Mouse (Mus musculus) embryonic stem cell, embryonic (primary cell): ENCODE data around the gene Hoxa5.

Source experiments
- CTCF ChIA-PET, 4 experiments: fragments of 300-600 bp in 2 of 4; fragments of 350-600 bp in 2 of 4; sonication (Branson Sonifier 250); formaldehyde crosslinking; loops; one replicate each; lab custom pipeline; 2022; ENCODE audit warnings: inconsistent platforms in 2 of 4; lab: Charles Lee
- POLR2A ChIA-PET, 4 experiments: fragments of 300-600 bp in 2 of 4; fragments of 350-600 bp in 2 of 4; sonication (Branson Sonifier 250); formaldehyde crosslinking; loops; one replicate each; lab custom pipeline; 2022; ENCODE audit warnings: antibody characterized with exemption in 4 of 4, inconsistent platforms in 1 of 4; lab: Charles Lee

Hoxa5 gene

GRCm38 (mm10) chr6:52221993-52222685, 17.8 kb upstream of the Hoxa5 start:
- ChIA-PET POLR2A (interaction anchor here in 3 of 4 experiments (0.6 to 3.2 kb wide), 17 partner anchors 9 to 631 kb away, joined by 3 to 13 read pairs (median 3); partner anchors contain the start of gene Hoxa6 (in 1 of the 3)), CTCF (interaction anchor here (0.6 to 3.8 kb wide), 46 partner anchors 9 to 1284 kb away, joined by 3 to 40 read pairs (median 4); partner anchors contain the start of genes Hoxa10 (in 3 of the 4), Gm28308 (in 2 of the 4), Hoxa3 (in 2 of the 4) and Hoxa1 (in 1 of the 4))

DNA sequence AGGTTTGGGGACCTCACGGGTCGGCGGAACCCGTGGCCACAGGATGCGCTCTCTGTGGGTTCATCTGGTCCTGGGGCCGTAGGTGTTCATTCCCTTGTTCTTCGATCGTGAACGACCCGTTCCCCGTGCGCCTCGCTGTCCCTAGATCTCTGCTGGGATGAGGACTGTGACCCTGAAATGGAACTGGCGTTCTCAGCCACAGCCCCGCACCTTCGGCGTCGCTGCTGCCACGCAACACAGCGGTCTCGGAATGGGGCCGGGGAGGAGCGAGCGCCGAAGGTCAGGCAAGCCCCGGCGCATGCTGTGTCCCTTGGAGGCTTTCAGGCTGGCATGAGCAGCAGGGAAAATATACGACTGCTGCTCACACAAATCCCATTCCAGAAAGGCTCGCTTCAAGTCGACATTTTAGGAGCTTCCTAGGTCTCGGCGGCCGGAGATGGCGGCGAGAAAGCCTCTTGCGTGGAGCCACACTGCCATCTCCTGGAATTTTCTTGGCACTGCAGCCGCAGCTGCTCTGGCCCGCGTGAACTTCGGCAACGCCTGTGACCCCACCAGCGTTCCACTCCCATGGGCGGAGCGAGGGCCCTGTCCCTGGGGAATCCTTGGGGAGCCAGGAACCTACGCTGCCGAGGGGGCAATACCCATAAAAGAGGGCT, 17.1 kb upstream of the Hoxa5 start, which contains the start of gene Hoxa7:
TSS of gene Hoxa7 (minus strand) at position 518 of the 656 bp plus-strand sequence.
- CTCF ChIA-PET: interaction anchor here (0.6 to 3.8 kb wide), 52 partner anchors 8 to 1284 kb away, joined by 3 to 40 read pairs (median 4); partner anchors contain the start of genes Gm28308 (in 2 of the 4), Hoxa10 (in 2 of the 4), Hoxa3 (in 2 of the 4) and Hoxa1 (in 1 of the 4)
- POLR2A ChIA-PET: interaction anchor here in 3 of 4 experiments (0.6 to 3.2 kb wide), 14 partner anchors 8 to 838 kb away, joined by 3 to 13 read pairs (median 3); partner anchors contain the start of gene Hoxa6 (in 1 of the 3)

- POLR2A ChIA-PET: interaction anchor here in 2 of 4 experiments (0.6 to 5.0 kb wide), 6 partner anchors 8 to 837 kb away, joined by 3 to 29 read pairs (median 5); partner anchors contain the start of gene Hoxa5 (in 1 of the 2)
- CTCF ChIA-PET: interaction anchor here (0.6 to 3.8 kb wide), 34 partner anchors 7 to 1283 kb away, joined by 3 to 40 read pairs (median 4); partner anchors contain the start of genes Gm28308 (in 1 of the 4), Hoxa1 (in 1 of the 4), Hoxa10 (in 1 of the 4) and Hoxa3 (in 1 of the 4)
These were observed 16.5 kb upstream of the Hoxa5 start for GRCm38 (mm10) chr6:52220865-52221310.

GRCm38 (mm10) chr6:52220003-52220864, 15.8 kb upstream of the Hoxa5 start:
- CTCF ChIA-PET: interaction anchor here (0.6 to 3.8 kb wide), 8 partner anchors 9 to 949 kb away, joined by 3 to 40 read pairs (median 4); partner anchors contain the start of gene Hoxa10 (in 2 of the 4)

GRCm38 (mm10) chr6:52219234-52219942, 15.0 kb upstream of the Hoxa5 start:
- ChIA-PET CTCF (interaction anchor here in 2 of 4 experiments (1.8 to 3.8 kb wide), 2 partner anchors 9 to 22 kb away, joined by 5 to 40 read pairs; partner anchors contain the start of gene Hoxa10 (in 1 of the 2)), POLR2A (interaction anchor here in 2 of 4 experiments (1.2 to 5.0 kb wide), 6 partner anchors 8 to 750 kb away, joined by 3 to 29 read pairs (median 4); partner anchors contain the start of genes Hnrnpa2b1 (in 1 of the 2) and Hoxa5 (in 1 of the 2))

More at GRCm38 (mm10) chr6:52220003-52220864, 15.8 kb upstream of the Hoxa5 start:
- POLR2A ChIA-PET: interaction anchor here in 2 of 4 experiments (1.2 to 5.0 kb wide), 5 partner anchors 9 to 751 kb away, joined by 3 to 29 read pairs (median 5); partner anchors contain the start of genes Hnrnpa2b1 (in 1 of the 2) and Hoxa5 (in 1 of the 2)

- ChIA-PET POLR2A (interaction anchor here in 2 of 4 experiments (0.6 to 5.0 kb wide), 8 partner anchors 15 to 60 kb away, joined by 3 to 29 read pairs (median 4); partner anchors contain the start of gene Hoxa5 (in 1 of the 2)), CTCF (interaction anchor here in 2 of 4 experiments (0.5 to 1.8 kb wide), 2 partner anchors 22 to 1084 kb away, joined by 5 to 6 read pairs; partner anchors contain the start of gene Hoxa10 (in 1 of the 2))
These were observed 14.3 kb upstream of the Hoxa5 start for GRCm38 (mm10) chr6:52218643-52219215.

GRCm38 (mm10) chr6:52217895-52218642, 13.7 kb upstream of the Hoxa5 start:
- POLR2A ChIA-PET: interaction anchor here in 3 of 4 experiments (0.6 to 5.0 kb wide), 11 partner anchors 14 to 348 kb away, joined by 3 to 29 read pairs (median 3); partner anchors contain the start of gene Hoxa5 (in 1 of the 3)
- CTCF ChIA-PET: interaction anchor here in 3 of 4 experiments (0.5 to 1.8 kb wide), 5 partner anchors 11 to 1083 kb away, joined by 3 to 6 read pairs (median 4); partner anchors contain the start of genes Hoxa10 (in 1 of the 3) and Hoxa5 (in 1 of the 3)

- CTCF ChIA-PET: interaction anchor here in 1 of 4 experiments (1.5 kb wide), 2 partner anchors 11 to 13 kb away, joined by 4 read pairs; partner anchors contain the start of gene Hoxa5
- POLR2A ChIA-PET: interaction anchor here in 2 of 4 experiments (0.6 to 5.0 kb wide), 7 partner anchors 13 to 748 kb away, joined by 3 to 29 read pairs (median 3); partner anchors contain the start of gene Hoxa5 (in 1 of the 2)
These were observed 13.0 kb upstream of the Hoxa5 start for GRCm38 (mm10) chr6:52217459-52217768.

- POLR2A ChIA-PET: interaction anchor here in 2 of 4 experiments (0.6 to 5.0 kb wide), 6 partner anchors 13 to 748 kb away, joined by 3 to 29 read pairs (median 3); partner anchors contain the start of gene Hoxa5 (in 1 of the 2)
- CTCF ChIA-PET: interaction anchor here in 1 of 4 experiments (1.5 kb wide), 2 partner anchors 10 to 12 kb away, joined by 4 read pairs; partner anchors contain the start of gene Hoxa5
These were observed 12.5 kb upstream of the Hoxa5 start for GRCm38 (mm10) chr6:52216691-52217458.

DNA sequence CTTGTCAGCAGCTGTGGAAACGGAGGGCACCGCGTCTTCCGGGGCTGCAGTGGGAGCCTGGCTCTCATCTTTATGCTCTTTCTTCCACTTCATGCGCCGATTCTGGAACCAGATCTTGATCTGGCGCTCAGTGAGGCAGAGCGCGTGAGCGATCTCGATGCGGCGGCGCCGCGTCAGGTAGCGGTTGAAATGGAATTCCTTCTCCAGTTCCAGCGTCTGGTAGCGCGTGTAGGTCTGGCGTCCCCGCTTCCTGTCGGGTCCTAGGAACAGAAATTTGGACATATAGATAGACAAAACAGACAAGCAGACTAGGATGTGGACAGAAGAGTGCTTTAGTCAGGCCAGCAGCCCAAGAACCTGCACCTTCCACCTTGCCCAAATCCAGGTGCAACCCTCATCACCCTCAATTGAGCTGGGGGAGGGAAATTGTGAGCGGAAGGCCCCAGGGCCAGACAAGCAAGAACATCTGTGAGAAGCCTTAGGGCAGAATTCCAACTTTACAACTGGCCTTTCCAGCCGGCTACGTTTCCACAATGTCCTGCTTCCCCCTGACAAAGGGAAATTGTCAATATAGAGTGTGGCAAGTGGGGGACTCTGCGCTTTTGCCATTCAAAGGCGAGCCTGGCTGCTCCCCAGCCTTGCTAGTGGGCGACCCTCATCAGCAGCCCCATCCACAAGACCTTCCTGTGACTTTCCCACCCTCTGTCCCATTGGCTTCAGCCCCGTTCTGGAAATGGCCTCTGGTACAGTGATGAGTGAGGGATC, 11.6 kb upstream of the Hoxa5 start:
- CTCF ChIA-PET: interaction anchor here in 1 of 4 experiments (1.5 kb wide), 1 partner anchor 11 kb away, joined by 4 read pairs; the partner anchor contains the start of gene Hoxa5
- POLR2A ChIA-PET: interaction anchor here in 1 of 4 experiments (5.0 kb wide), 1 partner anchor 12 kb away, joined by 29 read pairs; the partner anchor contains the start of gene Hoxa5

DNA sequence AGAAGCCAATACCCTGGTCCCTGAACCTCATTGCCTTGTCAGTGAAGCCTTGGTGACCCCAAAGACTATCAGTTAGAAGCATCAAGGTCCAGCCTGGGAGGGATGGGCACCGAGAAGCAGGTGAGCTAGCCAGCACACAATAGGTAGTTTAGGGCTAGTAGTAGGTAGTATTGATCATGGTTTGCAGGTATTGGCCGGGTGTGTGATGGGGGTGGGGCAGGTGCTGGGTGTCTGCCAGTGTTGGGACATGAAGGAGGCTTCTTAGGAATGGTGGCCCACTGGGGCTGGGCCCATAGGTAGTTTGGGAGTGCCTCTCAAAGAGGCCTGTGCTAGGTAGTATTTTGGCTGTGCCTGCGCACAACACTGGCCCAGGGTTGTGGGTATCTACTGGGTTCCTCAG, 10.7 kb upstream of the Hoxa5 start:
- ChIA-PET POLR2A (interaction anchor here in 1 of 4 experiments (1.2 to 1.4 kb wide), 3 partner anchors 11 to 37 kb away, joined by 3 to 4 read pairs (median 3); partner anchors contain the start of gene Hoxa11), CTCF (interaction anchor here in 1 of 4 experiments (1.3 kb wide), 1 partner anchor 30 kb away, joined by 4 read pairs; the partner anchor contains the start of gene Hoxa11)

DNA sequence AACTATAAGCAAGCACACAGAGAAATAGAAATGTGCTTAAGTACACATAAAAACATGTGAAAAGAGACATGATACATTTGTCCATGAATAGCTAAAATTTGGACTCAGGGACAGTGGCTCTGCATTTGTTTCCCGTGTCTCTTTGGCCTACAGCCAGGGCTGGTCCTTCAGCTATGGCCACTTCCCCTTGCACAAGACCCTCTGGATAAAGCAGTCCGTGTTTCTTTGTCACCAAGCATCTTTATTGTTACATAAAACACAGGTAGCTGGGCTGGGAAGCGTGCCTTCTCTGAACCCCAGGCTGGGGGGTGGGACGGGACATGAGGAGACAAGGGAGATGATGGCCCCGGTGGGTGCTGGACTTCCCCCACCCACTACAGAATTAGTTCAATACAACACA, 9.9 kb upstream of the Hoxa5 start:
- ChIA-PET POLR2A (interaction anchor here in 1 of 4 experiments (0.9 to 2.1 kb wide), 6 partner anchors 10 to 559 kb away, joined by 3 to 7 read pairs (median 4); partner anchors contain the start of genes Hoxa11 and Hoxa5), CTCF (interaction anchor here in 1 of 4 experiments (1.3 kb wide), 1 partner anchor 31 kb away, joined by 4 read pairs; the partner anchor contains the start of gene Hoxa11)
